20 mouse cellular contexts compared by ENCODE assay signal in the genomic region with DNA sequence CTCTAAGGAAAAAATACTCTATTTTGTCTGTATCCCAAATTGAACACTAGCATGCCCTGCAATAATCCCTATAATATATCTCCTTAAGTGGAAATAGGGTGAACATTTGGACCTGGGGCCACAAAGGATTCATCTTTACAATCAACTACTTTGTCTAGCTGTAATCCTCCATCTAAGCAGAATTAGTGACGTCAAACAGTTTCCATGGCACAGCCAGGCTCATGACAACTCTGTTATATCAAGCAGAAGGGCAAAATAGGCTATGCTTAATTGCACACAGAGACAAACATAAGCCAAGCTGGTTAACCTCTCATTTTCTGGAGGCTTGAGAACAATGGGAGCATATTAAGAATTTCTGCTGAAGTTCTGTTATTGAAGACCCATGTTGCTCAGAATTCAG. TPM values are rescaled to one million over a fixed set of nuclear protein-coding genes. Genes with fewer than 3 reads are reported as not detected.
DNase-seq lines count a peak whose midpoint lies in the region; ATAC-seq lines count a peak whose summit lies in the region.
"Had no signal": no experiment of that assay in that cellular context is flagged by ENCODE, and none has a peak within 500 bp of the region (broad histone marks: within the 10 kb centered on the region; RNA-seq: fewer than 3 reads in every experiment).

No protein-coding gene starts in this region.

- no peak overlapping the region for H3K9ac ChIP-seq in hindbrain, embryonic 12.5 days
- H3K9ac ChIP-seq in hindbrain, embryonic 11.5 days (ENCODE audit: low read depth, low read length), result no peak overlapping the region
- no peak overlapping the region for H3K9ac ChIP-seq in hindbrain, embryonic 15.5 days
- H3K9ac ChIP-seq: limb, embryonic 15.5 days had no signal

- H3K4me2 ChIP-seq in hindbrain, embryonic 12.5 days (replicated peaks), result no peak overlapping the region
- H3K4me2 ChIP-seq in hindbrain, embryonic 11.5 days (replicated peaks; ENCODE audit: low read depth, low read length), result no peak overlapping the region
- no peak overlapping the region for H3K4me2 ChIP-seq in hindbrain, embryonic 15.5 days
- H3K4me2 ChIP-seq: limb, embryonic 15.5 days had no signal

- H3K27me3 ChIP-seq in hindbrain, embryonic 12.5 days, result no peaks in the 10 kb centered on the region
- H3K27me3 ChIP-seq in hindbrain, embryonic 11.5 days (ENCODE audit: control insufficient read depth, insufficient read depth, low read length), result no peaks in the 10 kb centered on the region
- no peaks in the 10 kb centered on the region for H3K27me3 ChIP-seq in hindbrain, embryonic 15.5 days
- H3K27me3 ChIP-seq in heart, embryonic 10.5 days (ENCODE audit: insufficient read depth, poor library complexity, severe bottlenecking), result no peaks in the 10 kb centered on the region
- H3K27me3 ChIP-seq: CH12.LX; limb, embryonic 15.5 days had no signal

- no peaks in the 10 kb centered on the region for H3K36me3 ChIP-seq in hindbrain, embryonic 12.5 days
- H3K36me3 ChIP-seq in hindbrain, embryonic 11.5 days (ENCODE audit: control insufficient read depth, insufficient read depth, low read length), result no peaks in the 10 kb centered on the region
- H3K36me3 ChIP-seq in hindbrain, embryonic 15.5 days, result no peaks in the 10 kb centered on the region
- H3K36me3 ChIP-seq in heart, embryonic 10.5 days, result no peaks in the 10 kb centered on the region

- H3K4me1 ChIP-seq in hindbrain, embryonic 12.5 days, result peaks cover 10% of the 10 kb centered on the region; the same call in 1 of the 2 replicates
- H3K4me1 ChIP-seq in hindbrain, embryonic 11.5 days (replicated peaks; ENCODE audit: control insufficient read depth, insufficient read depth, low read length), result no peaks in the 10 kb centered on the region
- H3K4me1 ChIP-seq in hindbrain, embryonic 15.5 days (replicated peaks), result peaks cover 36% of the 10 kb centered on the region
- H3K4me1 ChIP-seq in heart, embryonic 10.5 days, result peaks cover 32% of the 10 kb centered on the region
- H3K4me1 ChIP-seq: limb, embryonic 15.5 days had no signal

- H3K4me3 ChIP-seq in hindbrain, embryonic 12.5 days, result no peak overlapping the region
- H3K4me3 ChIP-seq in hindbrain, embryonic 11.5 days (ENCODE audit: low read depth, low read length), result no peak overlapping the region
- H3K4me3 ChIP-seq in hindbrain, embryonic 15.5 days, result no peak overlapping the region
- H3K4me3 ChIP-seq in heart, embryonic 10.5 days, result no peak overlapping the region
- H3K4me3 ChIP-seq: embryonic facial prominence, embryonic 10.5 days; heart, adult 2 months; limb, embryonic 15.5 days had no signal

- 67% methylated on average over 1 of the region's 1 CpGs for WGBS in hindbrain, embryonic 12.5 days
- 83% methylated on average over 1 of the region's 1 CpGs for WGBS in hindbrain, embryonic 11.5 days
- WGBS in hindbrain, embryonic 15.5 days, result 43% methylated on average over 1 of the region's 1 CpGs
- 81% methylated on average over 1 of the region's 1 CpGs for WGBS in heart, embryonic 10.5 days

- no peaks in the 10 kb centered on the region for H3K9me3 ChIP-seq in hindbrain, embryonic 12.5 days (replicated peaks)
- H3K9me3 ChIP-seq in hindbrain, embryonic 11.5 days (ENCODE audit: control insufficient read depth, low read length), result no peaks in the 10 kb centered on the region
- H3K9me3 ChIP-seq in hindbrain, embryonic 15.5 days, result no peaks in the 10 kb centered on the region
- no peaks in the 10 kb centered on the region for H3K9me3 ChIP-seq in heart, embryonic 10.5 days
- H3K9me3 ChIP-seq: embryonic facial prominence, embryonic 10.5 days; limb, embryonic 15.5 days had no signal

- H3K27ac ChIP-seq in hindbrain, embryonic 12.5 days, result 0 out of 2 replicates have a peak overlapping the region, but pooled peaks have one; percentile 40
- no peak overlapping the region for H3K27ac ChIP-seq in hindbrain, embryonic 11.5 days (ENCODE audit: low read depth, low read length)
- H3K27ac ChIP-seq in hindbrain, embryonic 15.5 days (replicated peaks), result peak overlapping the region; percentile 84
- no peak overlapping the region for H3K27ac ChIP-seq in heart, embryonic 10.5 days
- H3K27ac ChIP-seq: embryonic facial prominence, embryonic 10.5 days; heart, adult 2 months; limb, embryonic 15.5 days had no signal

- no peak for DNase-seq in hindbrain, embryonic 11.5 days (ENCODE audit: low spot score)
- DNase-seq in brain, adult 2 months (ENCODE audit: low read depth, low spot score), result peak; percentile 36
- peak; percentile 53 for DNase-seq in retina, adult 2 months (ENCODE audit: low read depth, low spot score)
- no peak for DNase-seq in heart, embryonic 10.5 days (ENCODE audit: low spot score)
- no peak for DNase-seq in left cerebral cortex, adult 11 months (ENCODE audit: low spot score)
- DNase-seq: adrenal gland, adult 8-10 months; cerebellum, adult 11-12 months; gastrocnemius, postnatal 14 days; heart, adult 2 months; kidney, postnatal 10 days; lung, postnatal 10 days; thymus, postnatal 36 days had no signal

- no peak for ATAC-seq in hindbrain, embryonic 12.5 days (ENCODE audit: low FRiP score)
- ATAC-seq in hindbrain, embryonic 11.5 days (ENCODE audit: low FRiP score), result no peak
- ATAC-seq in hindbrain, embryonic 15.5 days (ENCODE audit: low FRiP score, low read depth), result no peak

RNA-seq across cellular contexts. Expression of gene Alkbh3, which starts 37.7 kb away (rescaled TPM):
- polyA plus RNA-seq in hindbrain, embryonic 12.5 days (2016; fragmentation: Nextera tagmentation; extraction: Ambion mirVana), result 54.5 and 59.0 TPM in 2 replicates
- polyA plus RNA-seq in hindbrain, embryonic 11.5 days (2014; fragmentation: Nextera tagmentation; extraction: Ambion mirVana), result 51.9 and 53.4 TPM in 2 replicates
- 44.9 and 46.0 TPM in 2 replicates for polyA plus RNA-seq in hindbrain, embryonic 15.5 days (2015; fragmentation: Nextera tagmentation; extraction: Ambion mirVana)
- 66.2 and 74.0 TPM in 2 replicates for polyA plus RNA-seq in heart, embryonic 10.5 days (2016; fragmentation: Nextera tagmentation; extraction: Ambion mirVana)

RNA-seq across cellular contexts. Expression of gene Gm27027, which starts 52.1 kb away (rescaled TPM):
- polyA plus RNA-seq in hindbrain, embryonic 12.5 days (2016; fragmentation: Nextera tagmentation; extraction: Ambion mirVana), result not detected in 2 replicates
- not detected in 2 replicates for polyA plus RNA-seq in hindbrain, embryonic 11.5 days (2014; fragmentation: Nextera tagmentation; extraction: Ambion mirVana)
- polyA plus RNA-seq in hindbrain, embryonic 15.5 days (2015; fragmentation: Nextera tagmentation; extraction: Ambion mirVana), result not detected in 2 replicates
- not detected in 2 replicates for polyA plus RNA-seq in heart, embryonic 10.5 days (2016; fragmentation: Nextera tagmentation; extraction: Ambion mirVana)
- polyA plus RNA-seq: embryonic facial prominence, embryonic 10.5 days; heart, adult 2 months; heart, embryonic 16.5 days; limb, embryonic 15.5 days; liver, embryonic 16.5 days; testis, adult 2 months had no signal

Comparison
In these comparisons a context has a peak if more than half of its experiments do, and no peak if none do; other contexts are left out.
1. H3K27ac ChIP-seq: peak in hindbrain, embryonic 12.5 days (single experiment) and hindbrain, embryonic 15.5 days (single experiment); none in hindbrain, embryonic 11.5 days (single experiment) and heart, embryonic 10.5 days (single experiment).
2. DNase-seq: peak in brain, adult 2 months (single experiment) and retina, adult 2 months (single experiment); none in hindbrain, embryonic 11.5 days (single experiment), heart, embryonic 10.5 days (single experiment) and left cerebral cortex, adult 11 months (single experiment).